Mouse (Mus musculus): ENCODE results near the gene Alkbh6. TPM values are rescaled to one million over a fixed set of nuclear protein-coding genes. Genes with fewer than 3 reads are reported as not detected.

Alkbh6 gene
- total and polyA plus RNA-seq, 3 experiments = 16.2 to 24.6 TPM; not detected in 1

DNA sequence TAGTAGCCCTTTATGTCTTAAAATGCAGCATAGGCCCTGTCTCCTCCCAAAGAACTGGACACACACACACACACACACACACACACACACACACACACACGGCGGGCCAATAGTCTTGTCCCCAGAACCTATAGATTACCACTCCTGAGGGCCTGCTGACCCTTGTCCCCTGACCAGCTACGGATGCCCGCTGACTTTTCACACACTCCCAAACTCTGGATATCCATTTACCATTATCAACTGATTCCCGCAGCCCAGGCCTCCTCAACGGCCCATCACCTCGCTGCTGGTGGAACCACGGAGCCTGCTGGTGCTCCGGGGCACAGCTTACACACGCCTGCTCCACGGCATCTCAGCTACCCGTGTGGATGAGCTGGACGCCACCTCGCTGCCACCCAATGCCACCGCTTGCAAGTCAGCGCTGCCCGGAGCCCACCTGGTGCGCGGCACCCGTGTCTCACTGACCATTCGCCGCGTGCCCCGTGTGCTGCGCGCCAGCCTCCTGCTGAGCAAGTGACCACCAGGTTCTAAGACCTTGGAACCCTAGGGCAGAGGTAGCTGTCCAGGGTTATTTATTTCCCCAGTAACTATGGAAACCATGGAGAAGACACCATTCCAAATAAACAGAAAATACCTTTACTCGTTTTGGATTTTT lies 5.3 kb downstream of the Alkbh6 start:
- peaks cover 0 to 7% of the 10 kb centered on the region in 2 experiments; a peak in 1 of 4 replicates for H3K4me1 ChIP-seq (ENCODE audit: control insufficient read depth in 1 of 2, insufficient read depth in 2 of 2, low read length in 2 of 2)
- DNase-seq (ENCODE audit: low read depth, low spot score) = no peak
- no peaks in the 10 kb centered on the region for H3K27me3 ChIP-seq (ENCODE audit: control insufficient read depth in 1 of 2, insufficient read depth in 2 of 2, low read length in 2 of 2)
- no peak overlapping the region for H3K9ac ChIP-seq (ENCODE audit: control insufficient read depth, low read depth, low read length, poor library complexity, severe bottlenecking)
- H3K27ac ChIP-seq (ENCODE audit: control insufficient read depth, low read depth, low read length) = no peak overlapping the region
- no peak for TF ChIP-seq POLR2A (IDR thresholded peaks at IDR 0.05; ENCODE audit: control insufficient read depth in 1 of 2, insufficient read depth in 1 of 2, low read depth in 1 of 2, low read length in 2 of 2, poor library complexity in 1 of 2)
- no peak for TF ChIP-seq NRF1 (IDR thresholded peaks at IDR 0.05; ENCODE audit: insufficient read depth, low read depth, low read length, poor library complexity, severe bottlenecking)
- TF ChIP-seq ZNF384 (IDR thresholded peaks at IDR 0.05; ENCODE audit: low read depth, low read length) = no peak
- no peak for TF ChIP-seq TBP (IDR thresholded peaks at IDR 0.05; ENCODE audit: low read depth, low read length)
- no peak for TF ChIP-seq TAL1 (IDR thresholded peaks at IDR 0.05; ENCODE audit: low read length)
- TF ChIP-seq E2F4 (IDR thresholded peaks at IDR 0.05; ENCODE audit: borderline replicate concordance, low read depth, low read length) = no peak
- TF ChIP-seq CHD2 (IDR thresholded peaks at IDR 0.05; ENCODE audit: low read length) = no peak
- no peak for TF ChIP-seq USF2 (IDR thresholded peaks at IDR 0.05; ENCODE audit: borderline replicate concordance in 1 of 2, insufficient read depth in 1 of 2, low read depth in 1 of 2, low read length in 2 of 2)
- TF ChIP-seq MXI1 (IDR thresholded peaks at IDR 0.05; ENCODE audit: low read depth, low read length) = no peak
- TF ChIP-seq JUND (IDR thresholded peaks at IDR 0.05; ENCODE audit: low read depth, low read length) = no peak
- TF ChIP-seq KAT2A (conservative IDR thresholded peaks at IDR 0.05; ENCODE audit: low read depth, low read length) = no peak
- no peak for TF ChIP-seq UBTF (IDR thresholded peaks at IDR 0.05; ENCODE audit: borderline replicate concordance, insufficient read depth, low read depth, low read length)
- H3K79me2 ChIP-seq (ENCODE audit: control insufficient read depth, insufficient read depth, low read length, poor library complexity) = no peaks in the 10 kb centered on the region
- no peak overlapping the region for H3K4me3 ChIP-seq (ENCODE audit: control insufficient read depth in 1 of 2, insufficient read depth in 1 of 2, low read depth in 2 of 2, low read length in 2 of 2)
- no peaks in the 10 kb centered on the region for H3K9me3 ChIP-seq (replicated peaks; ENCODE audit: insufficient read depth, low read length)
- no peaks in the 10 kb centered on the region for H3K36me3 ChIP-seq (ENCODE audit: control insufficient read depth in 1 of 2, insufficient read depth in 2 of 2, low read length in 2 of 2)

DNA sequence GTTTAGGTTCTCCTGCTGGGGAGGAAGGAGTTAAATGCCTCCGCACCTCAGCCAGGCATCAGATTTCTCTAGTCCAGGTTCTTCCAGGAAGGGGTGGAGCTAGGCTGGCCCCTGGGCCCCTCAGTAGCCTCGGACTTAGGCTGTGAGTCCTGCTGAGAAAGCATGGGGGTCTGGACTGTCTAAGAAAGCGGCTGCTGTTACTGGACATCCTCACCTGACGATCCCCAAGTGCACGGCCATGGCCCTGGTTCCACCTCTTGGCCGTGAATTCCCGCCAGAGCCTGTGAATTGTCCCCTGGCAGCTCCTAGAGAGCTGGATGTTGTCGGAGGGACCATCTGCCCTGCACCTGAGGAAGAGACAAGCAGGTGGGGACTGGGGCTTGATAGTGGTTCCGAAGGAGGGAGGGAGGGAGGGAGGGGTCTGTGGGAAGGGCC lies 6.2 kb downstream of the Alkbh6 start, which contains the start of gene Syne4:
Syne4 (plus strand) TSS at position 87 of the 435 bp plus-strand sequence.
- H3K9me3 ChIP-seq (replicated peaks; ENCODE audit: insufficient read depth, low read length) = no peaks in the 10 kb centered on the region
- H3K4me3 ChIP-seq (ENCODE audit: control insufficient read depth in 1 of 2, insufficient read depth in 1 of 2, low read depth in 2 of 2, low read length in 2 of 2) = no peak within 1 kb of the TSS
- H3K4me1 ChIP-seq (ENCODE audit: control insufficient read depth in 1 of 2, insufficient read depth in 2 of 2, low read length in 2 of 2) = no peaks in the 10 kb centered on the region; a peak in 1 of 4 replicates
- no peak for DNase-seq (ENCODE audit: low read depth, low spot score)
- no peaks in the 10 kb centered on the region for H3K27me3 ChIP-seq (ENCODE audit: control insufficient read depth in 1 of 2, insufficient read depth in 2 of 2, low read length in 2 of 2)
- H3K36me3 ChIP-seq (ENCODE audit: control insufficient read depth in 1 of 2, insufficient read depth in 2 of 2, low read length in 2 of 2) = no peaks in the 10 kb centered on the region
- no peak for TF ChIP-seq JUND (IDR thresholded peaks at IDR 0.05; ENCODE audit: low read depth, low read length)
- TF ChIP-seq NRF1 (IDR thresholded peaks at IDR 0.05; ENCODE audit: insufficient read depth, low read depth, low read length, poor library complexity, severe bottlenecking) = no peak
- TF ChIP-seq MAFK (IDR thresholded peaks at IDR 0.05; ENCODE audit: borderline replicate concordance, low read depth, low read length) = no peak
- no peak for TF ChIP-seq BHLHE40 (IDR thresholded peaks at IDR 0.05; ENCODE audit: borderline replicate concordance, low read depth, low read length)
- no peak for TF ChIP-seq CHD2 (IDR thresholded peaks at IDR 0.05; ENCODE audit: low read length)
- no peak for TF ChIP-seq RAD21 (IDR thresholded peaks at IDR 0.05; ENCODE audit: low read depth, low read length)
- no peak for TF ChIP-seq ZKSCAN1 (IDR thresholded peaks at IDR 0.05; ENCODE audit: low read depth, low read length)
- no peak for TF ChIP-seq TAL1 (IDR thresholded peaks at IDR 0.05; ENCODE audit: low read length)
- TF ChIP-seq SMC3 (IDR thresholded peaks at IDR 0.05; ENCODE audit: low read depth, low read length) = no peak
- no peak for TF ChIP-seq POLR2AphosphoS2 (IDR thresholded peaks at IDR 0.05; ENCODE audit: low read length)
- no peak for TF ChIP-seq E2F4 (IDR thresholded peaks at IDR 0.05; ENCODE audit: borderline replicate concordance, low read depth, low read length)
- no peak for TF ChIP-seq ELF1 (IDR thresholded peaks at IDR 0.05; ENCODE audit: low read depth, low read length)
- no peak for TF ChIP-seq TCF12 (IDR thresholded peaks at IDR 0.05; ENCODE audit: low read depth, low read length)
- H3K9ac ChIP-seq (ENCODE audit: control insufficient read depth, low read depth, low read length, poor library complexity, severe bottlenecking) = no peak within 1 kb of the TSS
- H3K79me2 ChIP-seq (ENCODE audit: control insufficient read depth, insufficient read depth, low read length, poor library complexity) = no peaks in the 10 kb centered on the region
- H3K27ac ChIP-seq (ENCODE audit: control insufficient read depth, low read depth, low read length) = no peak within 1 kb of the TSS

All from MEL (cell line).